19 mouse cellular contexts compared by ENCODE assay signal in the genomic region with DNA sequence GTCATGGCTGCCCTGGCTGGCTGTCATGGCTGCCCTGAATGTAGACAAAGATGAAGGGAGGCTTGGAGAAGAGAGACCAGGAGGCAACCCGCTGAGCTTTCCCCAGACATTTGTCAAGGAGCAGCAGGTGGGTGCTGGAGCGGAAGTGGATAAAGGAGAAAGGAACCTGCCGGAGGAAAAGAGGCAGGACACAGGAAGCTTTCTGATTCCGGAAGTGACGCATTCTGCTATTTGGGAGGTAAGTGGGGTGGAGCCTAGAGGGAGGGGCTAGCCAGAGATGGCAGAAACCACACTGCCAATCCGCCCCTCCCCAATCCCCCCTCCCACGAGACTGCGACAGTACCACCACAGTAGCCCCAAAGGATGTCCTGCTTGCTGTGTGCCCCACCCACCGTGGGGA.
DNase-seq lines count a peak whose midpoint lies in the region; TF ChIP-seq lines count a peak whose summit lies in the region.
"Had no signal": no experiment of that assay in that cellular context is flagged by ENCODE, and none has a peak within 500 bp of the region (broad histone marks: within the 10 kb centered on the region; RNA-seq: fewer than 3 reads in every experiment).

No protein-coding gene starts in this region.

- DNase-seq in ES-E14 (ENCODE audit: low read depth, low spot score) (peak; percentile 86), ZHBTc4 (ENCODE audit: low read depth, low spot score) (peak; percentile 96)
- DNase-seq in left cerebral cortex, adult 2 months (ENCODE audit: extremely low spot score in 1 of 2, low spot score in 2 of 2) = no peak
- no peak for DNase-seq in right cerebral cortex, postnatal 14 days
- no peak for DNase-seq in spleen, adult 12 weeks (ENCODE audit: low spot score)
- DNase-seq: adrenal gland, adult 8-10 months; adrenal gland, postnatal 25 days; cerebellum, adult 11-12 months; cerebellum, adult 8-10 months; cerebellum, postnatal 10 days; cerebellum, postnatal 36 days; gastrocnemius, postnatal 10 days; gastrocnemius, postnatal 36 days had no signal

- H3K4me3 ChIP-seq in ES-Bruce4 (ENCODE audit: low read depth, low read length) (peak overlapping the region; percentile 79), ES-E14 (ENCODE audit: insufficient read depth in 1 of 2, low read depth in 1 of 2, low read length in 2 of 2, poor library complexity in 1 of 2, severe bottlenecking in 1 of 2) (peak overlapping the region; percentile 63 to 81)
- no peak overlapping the region for H3K4me3 ChIP-seq in left cerebral cortex, adult 2 months
- H3K4me3 ChIP-seq: forebrain, embryonic 13.5 days; hindbrain, embryonic 13.5 days; intestine, embryonic 15.5 days had no signal

- no peaks in the 10 kb centered on the region for H3K27me3 ChIP-seq in ES-Bruce4 (ENCODE audit: control insufficient read depth, insufficient read depth, low read length, poor library complexity, severe bottlenecking)

- H3K36me3 ChIP-seq in ES-Bruce4 (ENCODE audit: control insufficient read depth, insufficient read depth, low read length, poor library complexity, severe bottlenecking) (no peaks in the 10 kb centered on the region), ES-E14 (ENCODE audit: control insufficient read depth, insufficient read depth, low read length, poor library complexity, severe bottlenecking) (no peaks in the 10 kb centered on the region)
- H3K36me3 ChIP-seq: forebrain, embryonic 10.5 days; hindbrain, embryonic 10.5 days; hindbrain, embryonic 13.5 days; intestine, embryonic 15.5 days had no signal

- H3K9me3 ChIP-seq in ES-Bruce4 (replicated peaks; ENCODE audit: control insufficient read depth, insufficient read depth, low read length, poor library complexity, severe bottlenecking) (no peaks in the 10 kb centered on the region), ES-E14 (ENCODE audit: control insufficient read depth, insufficient read depth, low read depth, low read length) (no peaks in the 10 kb centered on the region)
- H3K9me3 ChIP-seq: forebrain, embryonic 10.5 days; forebrain, embryonic 13.5 days; hindbrain, embryonic 10.5 days; hindbrain, embryonic 13.5 days; intestine, embryonic 15.5 days had no signal

- peak overlapping the region; percentile 84 for H3K27ac ChIP-seq in ES-Bruce4 (ENCODE audit: insufficient read depth, low read length)
- H3K27ac ChIP-seq in ES-E14 (ENCODE audit: insufficient read depth, low read depth, low read length, poor library complexity, severe bottlenecking) = peak overlapping the region; percentile 89
- H3K27ac ChIP-seq in left cerebral cortex, adult 2 months = no peak overlapping the region
- H3K27ac ChIP-seq: forebrain, embryonic 13.5 days; hindbrain, embryonic 13.5 days; intestine, embryonic 15.5 days had no signal

- H3K9ac ChIP-seq in ES-Bruce4 (ENCODE audit: low read depth, poor library complexity, severe bottlenecking) = peak overlapping the region; percentile 62
- H3K9ac ChIP-seq in ES-E14 (ENCODE audit: insufficient read depth, low read depth, low read length, poor library complexity, severe bottlenecking) = peak overlapping the region; percentile 77
- H3K9ac ChIP-seq: forebrain, embryonic 13.5 days; hindbrain, embryonic 13.5 days; intestine, embryonic 15.5 days had no signal

- intact Hi-C loops in left cerebral cortex, adult 2 months (cut with DNase I) = no loop called here

- TF ChIP-seq CTCF in ES-Bruce4 (IDR thresholded peaks at IDR 0.05; ENCODE audit: low read depth, low read length) = no peak
- TF ChIP-seq CTCF in left cerebral cortex, adult 2 months (IDR thresholded peaks at IDR 0.05) = no peak

- in situ Hi-C loops in ES-E14 (cut with MboI; ENCODE audit: low sequenced_read_pairs in 2 of 2, unreplicated experiment in 2 of 2) = no loop called here

- H3K4me1 ChIP-seq in ES-Bruce4 (ENCODE audit: control insufficient read depth, insufficient read depth, low read length) (peaks cover 2% of the 10 kb centered on the region), ES-E14 (ENCODE audit: control insufficient read depth in 2 of 2, insufficient read depth in 2 of 2, low read length in 2 of 2, poor library complexity in 1 of 2) (peaks cover 0 to 16% of the 10 kb centered on the region in 2 experiments; a peak in 2 of 4 replicates)

- TF ChIP-seq POLR2A in ES-Bruce4 (IDR thresholded peaks at IDR 0.05; ENCODE audit: insufficient read depth, low read length) = no peak

- TF ChIP-seq EP300 in ES-Bruce4 (IDR thresholded peaks at IDR 0.05; ENCODE audit: insufficient read depth, low read depth, low read length) = peak; percentile 39; the same call in 1 of the 2 replicates

TF ChIP-seq in ES-E14, 5 proteins besides CTCF, POLR2A, EP300 and RAD21:
- TF ChIP-seq CHD2 (IDR thresholded peaks at IDR 0.05; ENCODE audit: low read depth, low read length) (no peak), HCFC1 (IDR thresholded peaks at IDR 0.05; ENCODE audit: borderline replicate concordance, insufficient read depth, low read length) (peak; percentile 75)

Comparison
In these comparisons a context has a peak if more than half of its experiments do, and no peak if none do; other contexts are left out.
1. DNase-seq: peak in ES-E14 (single experiment) and ZHBTc4 (single experiment); none in left cerebral cortex, adult 2 months (0 of 2), right cerebral cortex, postnatal 14 days (single experiment) and spleen, adult 12 weeks (single experiment).